Mouse (Mus musculus): ENCODE measurements around the gene Snrpg. TPM values are rescaled to one million over a fixed set of nuclear protein-coding genes. Genes with fewer than 3 reads are reported as not detected.

Gene Snrpg
- 18.8 and 50.4 TPM in 2 replicates for polyA plus RNA-seq (2012; rRNA removed; ENCODE audit: low replicate concordance)

GRCm38 (mm10) chr6:86370764-86371339 is at the start of gene Snrpg:
Gene Snrpg, plus strand, starts transcription at chr6:86371304.

GRCm38 (mm10) chr6:86365371-86366124 is 5.6 kb upstream of the Snrpg start, which contains the start of gene Fam136a:
Gene Fam136a, plus strand, starts transcription at chr6:86365646.

GRCm38 (mm10) chr6:86396581-86397256 is 25.6 kb downstream of the Snrpg start, which contains the start of gene Pcyox1:
Gene Pcyox1, minus strand, starts transcription at chr6:86397154.

GRCm38 (mm10) chr6:86404100-86404861 is 33.2 kb downstream of the Snrpg start, which contains the start of gene Tia1:
Gene Tia1, plus strand, starts transcription at chr6:86404219.

GRCm38 (mm10) chr6:86426358-86426757 is 55.3 kb downstream of the Snrpg start, which contains the start of gene Gm44790:
Gene Gm44790, plus strand, starts transcription at chr6:86426658.

Other genes starting within 250 kb of the Snrpg start
- gene Tgfa, start 176.1 kb upstream of the Snrpg start, polyA plus RNA-seq (2012; rRNA removed; ENCODE audit: low replicate concordance), result 0.44 and 7.1 TPM in 2 replicates
- gene Fam136a, start 5.7 kb upstream of the Snrpg start, polyA plus RNA-seq (2012; rRNA removed; ENCODE audit: low replicate concordance), result 22.0 TPM in 2 replicates
- gene Pcyox1, start 25.9 kb downstream of the Snrpg start, polyA plus RNA-seq (2012; rRNA removed; ENCODE audit: low replicate concordance), result 62.9 and 96.7 TPM in 2 replicates
- 19.4 and 40.4 TPM in 2 replicates for gene Tia1, start 32.9 kb downstream of the Snrpg start, polyA plus RNA-seq (2012; rRNA removed; ENCODE audit: low replicate concordance)
- 6.3 and 13.1 TPM in 2 replicates for gene Gm44790, start 55.4 kb downstream of the Snrpg start, polyA plus RNA-seq (2012; rRNA removed; ENCODE audit: low replicate concordance)
- gene C87436, start 67.1 kb downstream of the Snrpg start, polyA plus RNA-seq (2012; rRNA removed; ENCODE audit: low replicate concordance), result 14.2 and 21.6 TPM in 2 replicates
- gene Pcbp1, start 155.0 kb downstream of the Snrpg start, polyA plus RNA-seq (2012; rRNA removed; ENCODE audit: low replicate concordance), result 120 and 184 TPM in 2 replicates